Mouse (Mus musculus) left cerebral cortex, postnatal 36 days (tissue): ENCODE measurements at regions not wholly inside any gene's neighbourhood (a gene's known extent, or its start where the extent isn't known, plus 50 kb on each side); places are given as distances from the start of the nearest gene placed in this dataset.

Source experiments
- DNase-seq, 2 experiments: peaks; one replicate each; pipeline ENCODE4 v3.0.0; 2021 to 2022; ENCODE audit warnings: low spot score in 2 of 2, mixed read lengths in 1 of 2
- intact Hi-C: fragments of 180-260 bp; cut with DNase I; formaldehyde crosslinking; loops from one replicate; pipeline ENCODE4 v1.15.1; 2025

GRCm38 (mm10) chr13:92969579-92969978 is 125.0 kb downstream of the Mtx3 start:
- DNase-seq: no peak
- intact Hi-C loops: no loop called here

DNA sequence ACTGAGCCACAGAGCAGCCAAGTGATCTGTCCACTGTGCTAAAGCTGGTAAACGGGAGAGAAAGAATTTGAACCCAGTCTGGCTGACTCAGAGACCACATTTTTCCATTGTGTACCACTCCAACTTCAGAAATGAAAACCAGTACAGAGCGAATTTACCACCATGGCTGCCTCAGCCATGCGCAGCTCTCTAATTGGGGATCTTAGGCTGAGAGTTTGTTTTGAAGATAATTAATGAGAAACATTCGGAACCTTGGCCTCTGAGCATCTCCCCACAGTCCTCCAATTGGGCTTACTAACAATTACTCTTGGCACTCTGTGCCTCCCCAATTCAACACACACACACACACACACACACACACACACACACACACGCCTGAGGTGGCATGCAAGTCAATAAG is 128.3 kb downstream of the Mtx3 start:
- DNase-seq: no peak
- intact Hi-C loops: no loop called here

DNA sequence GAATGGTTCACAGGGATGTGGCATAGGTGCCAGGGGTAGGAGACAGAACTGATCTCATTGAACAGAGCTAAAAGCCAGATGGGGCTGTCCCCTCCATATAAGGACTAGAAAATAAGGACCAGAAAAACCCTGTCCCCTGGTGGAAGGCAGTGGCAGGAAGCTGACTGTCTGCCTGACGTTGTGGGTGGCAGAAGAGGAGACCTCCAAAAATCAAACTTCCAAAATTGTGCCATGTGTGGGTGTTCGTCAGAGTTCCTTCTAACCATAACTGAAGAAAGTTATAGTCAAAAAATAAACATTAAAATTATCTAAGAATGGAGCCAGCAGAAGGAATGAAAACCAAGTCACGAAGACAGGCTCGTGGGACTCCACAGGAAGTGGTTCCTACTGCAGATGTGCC is 129.2 kb downstream of the Mtx3 start:
- peak; percentile 46 to 53 for DNase-seq
- intact Hi-C loops: no loop called here

- intact Hi-C loops: loop anchor here (2.0 to 10.0 kb wide), 5 partner anchors 155 to 738 kb away; partner anchors contain the start of gene Cmya5
- peak; percentile 69 to 79 for DNase-seq
These were observed 142.4 kb downstream of the Mtx3 start for GRCm38 (mm10) chr13:92986719-92987553.

- DNase-seq: peak in 1 of 2 experiments; percentile 47
- intact Hi-C loops: loop anchor here (2.0 to 10.0 kb wide), 5 partner anchors 155 to 737 kb away; partner anchors contain the start of gene Cmya5
These were observed 143.1 kb downstream of the Mtx3 start for GRCm38 (mm10) chr13:92987691-92988090.

DNA sequence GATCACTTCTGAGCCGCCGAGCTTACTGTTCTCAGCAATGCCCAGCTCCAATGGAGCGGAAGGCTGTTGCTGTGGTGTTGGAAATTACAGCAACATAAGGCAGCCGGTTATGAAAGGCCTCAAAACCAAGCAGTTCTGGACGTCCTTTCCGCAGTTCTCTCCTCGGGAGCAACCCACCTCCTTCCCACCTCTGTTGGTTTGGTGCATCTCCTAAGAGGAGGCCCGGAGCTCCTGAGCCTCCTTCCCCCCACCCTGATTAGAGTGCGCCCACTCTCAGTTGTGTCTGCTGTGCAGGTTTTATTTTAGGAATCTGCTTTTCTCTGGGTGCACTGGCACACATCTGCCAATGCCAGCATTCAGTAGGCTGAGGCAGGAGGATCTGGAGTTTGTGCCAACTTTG is 144.0 kb downstream of the Mtx3 start:
- intact Hi-C loops: loop anchor here (5.0 to 10.0 kb wide), 4 partner anchors 154 to 736 kb away; partner anchors contain the start of gene Cmya5
- DNase-seq: no peak

- DNase-seq: no peak
- intact Hi-C loops: no loop called here
These were observed 146.0 kb downstream of the Mtx3 start for GRCm38 (mm10) chr13:92990316-92991206.
